Mouse (Mus musculus) heart, adult 2 months (tissue): ENCODE results near the gene Trp53rka.

Experiments
- CTCF ChIP-seq: fragments of 200-600 bp; IDR thresholded peaks from 2 replicates; pipeline ENCODE4 v1.8.1; 2022; ENCODE audit warnings: antibody characterized with exemption, mild to moderate bottlenecking, moderate library complexity
- EP300 ChIP-seq: fragments of 200-500 bp; IDR thresholded peaks from 2 replicates; pipeline ENCODE4 v1.6.1; 2011; ENCODE audit warnings: low read depth, low read length, control low read depth; ENCODE audit not compliant: insufficient read depth
- POLR2A ChIP-seq: fragments of 200-500 bp; IDR thresholded peaks from 2 replicates; pipeline ENCODE4 v1.6.1; 2011; ENCODE audit warnings: mild to moderate bottlenecking, low read depth, low read length, control low read depth; ENCODE audit not compliant: insufficient read depth

DNA sequence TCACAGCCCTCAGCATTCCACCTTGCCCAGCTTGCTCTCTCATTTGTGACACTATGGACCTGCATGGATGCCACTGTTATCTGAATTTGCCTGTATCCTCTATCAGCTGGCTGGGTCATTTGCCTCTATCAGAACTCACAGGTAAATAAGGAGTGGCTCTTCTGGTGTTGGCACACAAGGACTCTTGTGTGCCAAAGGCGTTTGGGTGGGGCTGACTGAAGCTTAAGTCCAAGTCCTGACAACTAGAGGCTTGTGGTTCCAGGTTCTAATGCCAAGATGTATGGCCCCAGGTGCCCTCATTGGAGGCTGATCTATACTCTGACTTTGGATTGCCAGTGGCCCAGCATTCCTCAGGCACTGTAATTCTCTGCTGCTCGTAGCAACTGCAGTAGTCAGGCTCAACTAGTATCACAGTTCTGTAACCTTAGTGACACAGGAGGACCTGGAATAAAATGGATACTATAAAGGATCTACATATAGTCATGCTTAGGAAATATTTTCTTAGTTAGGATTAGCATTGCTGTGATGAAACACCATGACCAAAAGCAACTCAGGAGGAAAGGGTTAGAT is 4.7 kb upstream of the Trp53rka start:
- no peak for TF ChIP-seq CTCF
- no peak for TF ChIP-seq EP300
- no peak for TF ChIP-seq POLR2A
